Mouse (Mus musculus): ENCODE data around the gene Lta. TPM values are rescaled to one million over a fixed set of nuclear protein-coding genes. Genes with fewer than 3 reads are reported as not detected.

Lta gene
- polyA plus RNA-seq, 1 experiment from 2014 or later: not detected

DNA sequence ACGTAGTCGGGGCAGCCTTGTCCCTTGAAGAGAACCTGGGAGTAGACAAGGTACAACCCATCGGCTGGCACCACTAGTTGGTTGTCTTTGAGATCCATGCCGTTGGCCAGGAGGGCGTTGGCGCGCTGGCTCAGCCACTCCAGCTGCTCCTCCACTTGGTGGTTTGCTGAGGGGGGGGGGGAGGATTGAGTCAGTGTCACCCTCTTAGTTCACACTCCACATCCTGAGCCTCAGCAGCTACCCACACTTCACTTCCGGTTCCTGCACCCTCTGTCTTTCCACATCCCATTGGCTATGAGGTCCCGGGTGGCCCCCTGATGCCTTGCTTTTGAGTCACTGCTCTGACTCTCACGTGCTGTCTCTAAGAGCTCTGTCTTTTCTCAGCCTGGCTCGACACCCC lies 4.8 kb downstream of the Lta start:
- no peak for ATAC-seq (ENCODE audit: insufficient number of reproducible peaks, insufficient read depth, low FRiP score, low TSS enrichment, low read depth)
- 84% methylated on average over 11 of the region's 11 CpGs for WGBS
- Histone ChIP-seq H3K27me3 (peaks cover 93% of the 10 kb centered on the region), H3K9ac (replicated peaks) (no peak overlapping the region), H3K27ac (no peak overlapping the region), H3K4me3 (replicated peaks) (no peak overlapping the region), H3K9me3 (no peaks in the 10 kb centered on the region), H3K36me3 (no peaks in the 10 kb centered on the region), H3K4me1 (replicated peaks) (peaks cover 15% of the 10 kb centered on the region), H3K4me2 (no peak overlapping the region)

DNA sequence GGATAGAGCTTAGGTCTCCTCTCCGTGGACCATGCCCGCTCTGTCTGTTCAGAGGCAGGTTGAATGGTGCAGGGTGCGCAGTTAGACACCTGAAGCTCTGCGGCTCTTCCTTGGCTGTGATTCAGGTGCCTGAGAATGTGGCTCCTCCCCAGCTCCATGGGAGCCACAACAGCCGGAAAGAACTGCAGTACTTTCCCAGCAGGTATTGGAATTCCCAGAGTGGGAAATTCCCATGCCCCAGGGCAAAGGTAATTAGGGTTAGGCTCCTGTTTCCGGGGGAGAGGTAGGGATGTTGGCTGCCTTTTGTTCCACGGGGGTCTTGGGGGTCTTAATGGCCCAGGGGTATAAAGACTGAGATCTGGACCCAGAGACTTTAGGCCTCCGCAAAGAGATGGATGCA lies 6.2 kb downstream of the Lta start:
- WGBS: 27% methylated on average over 8 of the region's 8 CpGs
- peaks cover 94% of the 10 kb centered on the region for H3K27me3 ChIP-seq
- no peak for ATAC-seq (ENCODE audit: insufficient number of reproducible peaks, insufficient read depth, low FRiP score, low TSS enrichment, low read depth)
- H3K4me1 ChIP-seq (replicated peaks): peaks cover 25% of the 10 kb centered on the region
- no peaks in the 10 kb centered on the region for H3K9me3 ChIP-seq
- no peak overlapping the region for H3K4me3 ChIP-seq (replicated peaks)
- H3K9ac ChIP-seq (replicated peaks): no peak overlapping the region
- no peak overlapping the region for H3K27ac ChIP-seq
- no peak overlapping the region for H3K4me2 ChIP-seq
- no peaks in the 10 kb centered on the region for H3K36me3 ChIP-seq

DNA sequence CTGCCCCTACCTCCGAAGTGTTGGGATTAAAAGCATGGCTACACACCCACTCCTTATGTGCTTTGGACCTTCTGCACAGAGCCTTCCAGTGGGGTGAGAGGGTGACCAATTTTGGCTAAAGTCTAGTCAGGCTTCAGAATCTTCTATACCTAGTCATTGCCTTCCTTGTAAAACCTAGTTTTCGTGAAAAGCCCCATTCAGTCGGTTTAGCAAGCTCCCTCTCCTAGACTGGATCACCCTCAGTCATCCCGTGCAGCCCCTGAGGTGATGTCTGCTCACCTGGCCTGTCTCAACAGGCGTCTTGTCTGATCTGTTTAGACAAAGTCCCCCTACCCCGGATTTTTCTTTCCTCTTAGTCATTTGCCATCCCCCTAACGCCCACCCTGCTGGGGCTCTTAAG lies 7.1 kb downstream of the Lta start:
- H3K4me1 ChIP-seq (replicated peaks): peaks cover 27% of the 10 kb centered on the region
- H3K4me3 ChIP-seq (replicated peaks): no peak overlapping the region
- H3K36me3 ChIP-seq: no peaks in the 10 kb centered on the region
- 62% methylated on average over 7 of the region's 7 CpGs for WGBS
- no peak overlapping the region for H3K4me2 ChIP-seq
- ATAC-seq (ENCODE audit: insufficient number of reproducible peaks, insufficient read depth, low FRiP score, low TSS enrichment, low read depth): no peak
- H3K9me3 ChIP-seq: no peaks in the 10 kb centered on the region
- peaks cover 90% of the 10 kb centered on the region for H3K27me3 ChIP-seq
- no peak overlapping the region for H3K9ac ChIP-seq (replicated peaks)
- no peak overlapping the region for H3K27ac ChIP-seq

DNA sequence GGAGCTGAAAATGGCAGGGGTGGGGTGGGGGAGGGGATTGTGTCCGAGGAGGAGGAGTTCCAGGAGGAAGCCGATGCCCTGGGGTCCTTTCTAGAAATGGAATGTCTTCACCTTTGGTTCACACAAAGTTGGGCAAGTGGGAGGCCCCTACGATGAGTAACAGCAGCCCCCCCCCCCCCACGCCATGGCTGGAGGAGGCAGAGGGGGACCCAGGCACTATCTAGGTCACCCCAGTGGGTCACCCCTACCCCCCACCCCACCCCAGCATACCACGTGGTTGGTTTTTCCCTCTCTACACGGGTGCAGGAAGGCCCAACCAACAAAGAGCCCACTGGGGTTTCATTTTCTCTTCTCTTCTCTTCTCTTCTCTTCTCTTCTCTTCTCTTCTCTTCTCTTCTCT lies 8.0 kb downstream of the Lta start:
- H3K9ac ChIP-seq (replicated peaks): no peak overlapping the region
- H3K36me3 ChIP-seq: no peaks in the 10 kb centered on the region
- no peaks in the 10 kb centered on the region for H3K9me3 ChIP-seq
- H3K4me2 ChIP-seq: no peak overlapping the region
- WGBS: 34% methylated on average over 6 of the region's 6 CpGs
- no peak overlapping the region for H3K27ac ChIP-seq
- no peak for ATAC-seq (ENCODE audit: insufficient number of reproducible peaks, insufficient read depth, low FRiP score, low TSS enrichment, low read depth)
- H3K27me3 ChIP-seq: peaks cover 81% of the 10 kb centered on the region
- H3K4me3 ChIP-seq (replicated peaks): no peak overlapping the region
- H3K4me1 ChIP-seq (replicated peaks): peaks cover 24% of the 10 kb centered on the region

DNA sequence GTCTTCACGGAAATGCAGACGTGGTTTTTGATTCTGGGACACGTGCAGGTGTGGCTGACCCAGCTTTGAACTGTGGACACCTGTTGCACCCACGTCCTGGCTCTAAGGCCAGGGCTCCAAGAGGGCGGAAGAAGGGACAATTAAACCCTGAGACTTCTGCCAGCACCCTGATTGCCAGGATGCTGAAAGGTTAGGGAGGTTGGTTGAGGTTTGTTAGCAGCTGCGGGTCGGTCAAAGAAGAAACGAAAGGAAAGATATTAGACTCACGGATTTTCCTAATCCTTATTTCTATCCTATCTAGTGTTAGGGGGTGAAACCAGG lies 8.9 kb downstream of the Lta start:
- Histone ChIP-seq H3K36me3 (no peaks in the 10 kb centered on the region), H3K9ac (replicated peaks) (no peak overlapping the region), H3K9me3 (no peaks in the 10 kb centered on the region), H3K4me2 (peak overlapping the region; percentile 74), H3K27ac (no peak overlapping the region), H3K27me3 (peaks cover 73% of the 10 kb centered on the region), H3K4me3 (replicated peaks) (peak overlapping the region; percentile 43), H3K4me1 (replicated peaks) (peaks cover 21% of the 10 kb centered on the region)
- ATAC-seq (ENCODE audit: insufficient number of reproducible peaks, insufficient read depth, low FRiP score, low TSS enrichment, low read depth): no peak
- WGBS: 21% methylated on average over 9 of the region's 9 CpGs

DNA sequence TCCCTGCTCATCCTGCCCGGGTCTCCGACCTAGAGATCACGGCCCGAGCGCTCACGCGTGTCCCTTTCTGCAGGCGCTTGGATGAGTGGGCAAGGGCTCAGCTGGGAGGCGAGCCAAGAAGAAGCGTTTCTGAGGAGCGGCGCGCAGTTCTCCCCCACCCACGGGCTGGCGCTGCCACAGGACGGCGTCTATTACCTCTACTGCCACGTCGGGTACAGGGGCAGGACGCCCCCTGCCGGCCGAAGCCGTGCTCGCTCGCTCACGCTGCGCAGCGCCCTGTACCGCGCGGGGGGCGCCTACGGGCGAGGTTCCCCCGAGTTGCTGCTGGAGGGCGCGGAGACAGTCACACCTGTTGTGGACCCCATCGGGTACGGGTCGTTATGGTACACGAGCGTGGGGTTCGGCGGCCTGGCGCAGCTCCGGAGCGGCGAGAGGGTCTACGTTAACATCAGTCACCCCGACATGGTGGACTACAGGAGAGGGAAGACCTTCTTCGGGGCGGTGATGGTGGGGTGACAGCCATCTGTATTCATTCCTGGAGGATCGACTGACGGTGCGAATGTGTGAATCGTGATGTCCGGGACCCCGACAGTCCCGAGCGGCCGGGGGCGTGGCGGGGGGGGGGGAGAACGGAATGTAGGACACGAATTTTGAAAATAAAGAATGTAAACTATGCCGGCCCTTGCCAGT lies 9.4 kb downstream of the Lta start:
- ATAC-seq (ENCODE audit: insufficient number of reproducible peaks, insufficient read depth, low FRiP score, low TSS enrichment, low read depth): peak; percentile 53
- H3K27me3 ChIP-seq: peaks cover 68% of the 10 kb centered on the region
- peak overlapping the region; percentile 74 for H3K4me2 ChIP-seq
- 2% methylated on average over 66 of the region's 66 CpGs for WGBS
- peaks cover 21% of the 10 kb centered on the region for H3K4me1 ChIP-seq (replicated peaks)
- H3K27ac ChIP-seq: no peak overlapping the region
- peak overlapping the region; percentile 43 for H3K4me3 ChIP-seq (replicated peaks)
- no peaks in the 10 kb centered on the region for H3K9me3 ChIP-seq
- peak overlapping the region; percentile 45 for H3K9ac ChIP-seq (replicated peaks)
- no peaks in the 10 kb centered on the region for H3K36me3 ChIP-seq

DNA sequence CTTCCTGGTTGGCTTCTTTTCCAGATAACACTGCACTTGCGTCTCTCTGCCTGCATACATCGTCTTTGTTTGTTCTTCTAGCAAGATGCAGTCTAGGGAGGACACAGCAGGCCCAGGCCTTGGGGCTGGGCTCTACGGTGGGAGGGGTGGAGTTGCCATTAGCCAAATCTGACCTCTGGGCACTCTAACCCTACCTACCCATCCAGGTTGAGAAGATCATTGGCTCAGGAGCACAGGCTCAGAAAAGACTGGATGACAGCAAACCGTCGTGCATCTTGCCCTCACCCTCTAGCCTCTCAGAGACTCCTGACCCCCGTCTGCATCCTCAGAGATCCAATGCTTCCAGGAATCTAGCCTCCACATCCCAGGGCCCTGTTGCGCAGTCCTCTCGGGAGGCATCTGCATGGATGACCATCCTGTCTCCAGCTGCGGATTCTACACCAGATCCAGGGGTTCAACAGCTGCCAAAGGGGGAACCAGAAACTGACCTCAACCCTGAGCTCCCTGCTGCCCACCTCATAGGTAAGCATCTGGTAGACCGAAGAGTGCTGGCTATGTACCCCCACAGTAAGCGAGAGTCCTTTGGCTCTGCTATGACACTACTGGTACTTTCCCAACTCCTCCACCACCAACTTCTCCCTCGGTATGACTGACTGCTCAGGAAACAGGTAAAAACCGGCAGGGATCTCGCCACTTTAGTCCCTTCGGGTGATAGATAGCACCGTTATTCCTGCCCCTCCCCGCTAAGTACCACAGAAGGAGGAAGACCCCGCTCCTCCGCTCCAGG lies 10.1 kb downstream of the Lta start:
- H3K27ac ChIP-seq: no peak overlapping the region
- peak overlapping the region; percentile 74 for H3K4me2 ChIP-seq
- WGBS: 39% methylated on average over 19 of the region's 19 CpGs
- H3K4me1 ChIP-seq (replicated peaks): peaks cover 21% of the 10 kb centered on the region
- H3K4me3 ChIP-seq (replicated peaks): peak overlapping the region; percentile 43
- H3K9ac ChIP-seq (replicated peaks): peak overlapping the region; percentile 45
- peaks cover 60% of the 10 kb centered on the region for H3K27me3 ChIP-seq
- ATAC-seq (ENCODE audit: insufficient number of reproducible peaks, insufficient read depth, low FRiP score, low TSS enrichment, low read depth): no peak
- H3K9me3 ChIP-seq: no peaks in the 10 kb centered on the region
- H3K36me3 ChIP-seq: no peaks in the 10 kb centered on the region

DNA sequence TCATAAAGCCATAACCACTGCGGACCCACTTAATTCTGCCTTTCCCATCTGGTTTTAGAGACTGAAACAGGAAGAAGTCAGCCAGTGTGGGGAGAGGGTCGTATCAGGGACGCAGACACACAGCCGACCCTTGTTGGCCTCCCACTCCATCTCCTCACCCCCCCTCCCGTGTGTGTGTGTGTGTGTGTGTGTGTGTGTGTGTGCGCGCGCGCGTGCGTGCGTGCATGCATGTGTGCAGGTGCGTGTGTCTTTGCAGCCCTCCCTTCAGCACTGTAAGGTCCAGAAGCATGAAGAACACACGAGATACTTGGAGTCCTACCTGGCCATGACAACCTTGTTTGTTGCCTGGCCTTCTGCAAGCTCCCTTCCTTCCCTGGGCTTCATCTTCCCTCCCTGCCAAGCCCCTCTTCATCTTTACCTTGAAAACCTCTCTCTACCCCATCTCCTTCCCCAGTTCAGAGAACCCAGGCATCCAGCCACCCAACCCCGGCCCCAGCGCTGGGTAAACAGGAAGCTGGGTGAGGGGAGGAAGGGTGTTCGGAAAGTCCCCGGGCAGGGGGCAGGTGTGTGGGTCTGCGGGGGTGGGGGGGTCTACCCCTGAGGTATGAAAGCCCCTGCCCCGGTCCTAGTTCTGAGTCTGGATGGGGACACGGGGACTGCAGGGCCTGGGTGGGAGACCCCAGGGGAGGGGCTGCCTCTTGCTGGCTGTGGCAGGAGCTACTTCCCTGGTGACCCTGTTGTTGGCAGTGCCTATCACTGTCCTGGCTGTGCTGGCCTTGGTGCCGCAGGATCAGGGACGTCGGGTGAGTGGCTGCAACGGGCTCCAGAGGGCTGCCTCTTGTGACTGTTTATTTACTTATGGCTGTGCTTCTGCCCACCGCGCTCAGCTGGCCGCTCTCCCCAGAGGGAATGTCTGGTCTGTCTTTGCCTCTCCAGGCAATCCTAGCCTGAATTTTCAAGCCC lies 11.0 kb downstream of the Lta start, which contains the start of gene Ltb:
Ltb (plus strand) TSS at position 559 of the 963 bp plus-strand sequence.
- ATAC-seq (ENCODE audit: insufficient number of reproducible peaks, insufficient read depth, low FRiP score, low TSS enrichment, low read depth): no peak
- 62% methylated on average over 28 of the region's 28 CpGs for WGBS
- no peaks in the 10 kb centered on the region for H3K9me3 ChIP-seq
- H3K4me3 ChIP-seq (replicated peaks): peak within 1 kb of the TSS; percentile 43
- no peaks in the 10 kb centered on the region for H3K36me3 ChIP-seq
- H3K4me2 ChIP-seq: peak within 1 kb of the TSS; percentile 74
- peaks cover 53% of the 10 kb centered on the region for H3K27me3 ChIP-seq
- peaks cover 21% of the 10 kb centered on the region for H3K4me1 ChIP-seq (replicated peaks)
- H3K9ac ChIP-seq (replicated peaks): peak within 1 kb of the TSS; percentile 45; the same call in 1 of the 2 replicates
- H3K27ac ChIP-seq: no peak within 1 kb of the TSS

DNA sequence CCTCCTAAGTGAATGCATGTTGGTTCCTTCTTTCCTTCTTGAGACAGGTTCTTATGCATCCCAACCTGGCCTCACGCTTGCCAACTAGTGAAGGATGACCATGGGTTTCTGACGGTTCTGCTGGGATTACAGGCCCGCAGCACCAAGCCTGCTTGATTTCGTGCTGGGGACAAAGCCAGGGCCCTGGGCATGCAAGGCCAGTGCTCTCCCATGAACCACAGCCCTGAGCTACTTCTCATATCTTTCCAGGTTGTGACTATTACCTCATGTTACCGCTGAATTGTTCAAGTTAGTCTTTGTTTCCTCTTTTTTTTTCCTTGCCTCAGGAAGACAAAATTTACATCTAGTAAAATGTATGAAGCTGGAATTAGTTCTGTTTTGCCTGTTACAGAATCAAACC lies 12.2 kb downstream of the Lta start:
- Histone ChIP-seq H3K4me1 (replicated peaks) (peaks cover 21% of the 10 kb centered on the region), H3K9me3 (no peaks in the 10 kb centered on the region), H3K4me3 (replicated peaks) (no peak overlapping the region), H3K27ac (no peak overlapping the region), H3K27me3 (peaks cover 42% of the 10 kb centered on the region), H3K9ac (replicated peaks) (no peak overlapping the region), H3K4me2 (no peak overlapping the region), H3K36me3 (no peaks in the 10 kb centered on the region)
- WGBS: 83% methylated on average over 5 of the region's 5 CpGs
- no peak for ATAC-seq (ENCODE audit: insufficient number of reproducible peaks, insufficient read depth, low FRiP score, low TSS enrichment, low read depth)

DNA sequence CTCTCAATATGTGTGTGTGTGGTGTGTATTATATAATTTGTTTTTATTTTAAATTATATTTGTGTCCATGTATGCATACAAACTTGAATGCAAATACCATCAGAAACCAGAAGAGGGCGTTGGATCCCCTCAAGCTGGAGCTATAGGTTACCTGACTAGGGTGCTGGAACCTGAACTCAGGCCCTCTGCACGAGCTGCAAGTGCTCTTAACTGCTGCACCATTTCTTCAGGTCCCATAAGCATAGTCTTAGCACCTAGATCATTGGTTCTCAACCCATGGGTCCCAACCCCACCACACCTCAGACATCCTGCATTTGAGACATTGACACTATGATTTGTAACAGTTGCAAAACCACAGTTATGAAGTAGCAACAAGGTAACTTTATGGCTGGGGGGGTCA lies 13.4 kb downstream of the Lta start:
- Histone ChIP-seq H3K27me3 (peaks cover 34% of the 10 kb centered on the region), H3K27ac (no peak overlapping the region), H3K9me3 (no peaks in the 10 kb centered on the region), H3K4me3 (replicated peaks) (no peak overlapping the region), H3K36me3 (no peaks in the 10 kb centered on the region), H3K9ac (replicated peaks) (no peak overlapping the region), H3K4me2 (no peak overlapping the region), H3K4me1 (replicated peaks) (peaks cover 22% of the 10 kb centered on the region)
- WGBS: 48% methylated on average over 2 of the region's 2 CpGs
- no peak for ATAC-seq (ENCODE audit: insufficient number of reproducible peaks, insufficient read depth, low FRiP score, low TSS enrichment, low read depth)

DNA sequence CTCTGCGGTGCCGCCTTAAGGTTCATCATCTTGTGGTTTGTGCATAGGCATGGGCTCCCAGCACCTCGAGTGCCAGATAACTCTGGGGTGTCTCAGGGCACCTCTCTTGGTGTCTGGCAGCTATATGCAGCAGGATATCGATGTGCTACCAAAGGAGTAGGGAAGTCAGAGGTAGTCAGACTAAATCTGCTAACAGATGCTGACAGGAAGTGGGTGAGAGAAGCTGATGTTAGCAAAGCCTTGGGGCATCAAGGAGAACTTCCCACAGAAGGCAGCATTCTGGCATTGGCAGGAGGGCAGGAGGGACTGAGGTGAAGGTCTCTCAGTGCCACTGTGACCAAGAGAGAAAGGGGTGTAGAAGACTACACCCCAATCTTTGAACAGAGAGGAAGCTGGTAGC lies 15.1 kb downstream of the Lta start:
- no peak overlapping the region for H3K4me2 ChIP-seq
- H3K36me3 ChIP-seq: no peaks in the 10 kb centered on the region
- H3K4me1 ChIP-seq (replicated peaks): peaks cover 18% of the 10 kb centered on the region
- H3K4me3 ChIP-seq (replicated peaks): no peak overlapping the region
- H3K27ac ChIP-seq: no peak overlapping the region
- H3K9ac ChIP-seq (replicated peaks): no peak overlapping the region
- peaks cover 17% of the 10 kb centered on the region for H3K27me3 ChIP-seq
- ATAC-seq (ENCODE audit: insufficient number of reproducible peaks, insufficient read depth, low FRiP score, low TSS enrichment, low read depth): no peak
- 75% methylated on average over 4 of the region's 4 CpGs for WGBS
- H3K9me3 ChIP-seq: no peaks in the 10 kb centered on the region
